Mouse (Mus musculus): ENCODE data around the gene Pwwp2a. TPM values are rescaled to one million over a fixed set of nuclear protein-coding genes. Genes with fewer than 3 reads are reported as not detected.

Pwwp2a gene
- polyA plus RNA-seq (2017; shearing (Covaris generic)) = 61.5 TPM

GRCm38 (mm10) chr11:43681472-43682414 is at the start of gene Pwwp2a:
Gene Pwwp2a (plus strand): TSS chr11:43681998.

GRCm38 (mm10) chr11:43747233-43748226 is 65.7 kb downstream of the Pwwp2a start, which contains the start of gene Ttc1:
Gene Ttc1 (minus strand): TSS chr11:43748008.

Other genes with a start within 250 kb of the Pwwp2a start
- gene Slu7, start 248.3 kb upstream of the Pwwp2a start, polyA plus RNA-seq (2017; shearing (Covaris generic)) = 98.0 TPM
- not detected for gene C1qtnf2, start 207.7 kb upstream of the Pwwp2a start, polyA plus RNA-seq (2017; shearing (Covaris generic))
- not detected for gene Ccnjl, start 153.2 kb upstream of the Pwwp2a start, polyA plus RNA-seq (2017; shearing (Covaris generic))
- gene 4933415A04Rik, start 95.0 kb upstream of the Pwwp2a start, polyA plus RNA-seq (2017; shearing (Covaris generic)) = not detected
- gene Fabp6, start 80.5 kb upstream of the Pwwp2a start, polyA plus RNA-seq (2017; shearing (Covaris generic)) = not detected
- 62.4 TPM for gene Ttc1, start 66.0 kb downstream of the Pwwp2a start, polyA plus RNA-seq (2017; shearing (Covaris generic))
- gene Adra1b, start 219.2 kb downstream of the Pwwp2a start, polyA plus RNA-seq (2017; shearing (Covaris generic)) = not detected